Mouse (Mus musculus) CH12.LX (cell line): ENCODE data around the gene Rnf41. TPM values are rescaled to one million over a fixed set of nuclear protein-coding genes. Genes with fewer than 3 reads are reported as not detected.
A peak's percentile ranks its signal among the peaks of the same experiment; 100 is the strongest.

Source experiments
- DNase-seq: peaks from one replicate; pipeline ENCODE4 v3.0.0-alpha.2; 2013; ENCODE audit errors: extremely low read depth
- H3K27ac ChIP-seq: 2 replicates; pipeline ENCODE4 v1.5.1; 2012; ENCODE audit warnings: low read depth, mild to moderate bottlenecking, control low read depth, moderate library complexity; ENCODE audit not compliant: insufficient read depth
- H3K27me3 ChIP-seq: replicated peaks from 2 replicates; pipeline ENCODE3; 2012; ENCODE audit warnings: inconsistent platforms
- H3K36me3 ChIP-seq, 2 experiments: replicated peaks in 1 of 2; 2 replicates each; pipeline versions ENCODE3 to v1.6.1; 2012; ENCODE audit warnings: inconsistent platforms in 1 of 2, low read length in 1 of 2, mild to moderate bottlenecking in 1 of 2, mixed read lengths in 1 of 2, moderate library complexity in 1 of 2; ENCODE audit not compliant: control insufficient read depth in 1 of 2, insufficient read depth in 1 of 2
- H3K4me1 ChIP-seq, 2 experiments: 2 replicates each; pipeline ENCODE4 v1.6.1; 2012; ENCODE audit warnings: inconsistent platforms in 1 of 2, moderate library complexity in 1 of 2; ENCODE audit not compliant: insufficient read depth in 2 of 2, control insufficient read depth in 1 of 2
- H3K4me2 ChIP-seq: 2 replicates; pipeline ENCODE4 v1.6.1; 2012; ENCODE audit warnings: low read depth, mild to moderate bottlenecking, control low read depth; ENCODE audit not compliant: poor library complexity, insufficient read depth, severe bottlenecking
- H3K4me3 ChIP-seq, 3 experiments: fragments of 150-350 bp in 1 of 3; sonication (generic) in 1 of 3; replicated peaks in 1 of 3; 2 replicates each; pipeline versions ENCODE3 to v1.5.1; 2011 to 2012; ENCODE audit warnings: low read depth in 2 of 3, low read length in 2 of 3, mild to moderate bottlenecking in 2 of 3, moderate library complexity in 2 of 3, control low read depth in 1 of 3, improper control_type of control experiment in 1 of 3, inconsistent platforms in 1 of 3, mixed read lengths in 1 of 3; ENCODE audit not compliant: poor library complexity in 1 of 3
- H3K79me2 ChIP-seq: replicated peaks from 2 replicates; pipeline ENCODE4 v1.6.1; 2012; ENCODE audit warnings: mild to moderate bottlenecking, moderate library complexity; ENCODE audit not compliant: control insufficient read depth, poor library complexity, insufficient read depth, severe bottlenecking; ENCODE audit errors: extremely low read depth
- H3K9ac ChIP-seq: 2 replicates; pipeline ENCODE4 v1.6.1; 2012; ENCODE audit warnings: low read depth, mild to moderate bottlenecking, control low read depth, moderate library complexity; ENCODE audit not compliant: insufficient read depth
- H3K9me3 ChIP-seq: replicated peaks from 2 replicates; pipeline ENCODE3; 2012; ENCODE audit warnings: low read length, inconsistent platforms, mixed read lengths
- BHLHE40 ChIP-seq: IDR thresholded peaks from 2 replicates; pipeline ENCODE4 v1.6.1; 2011; ENCODE audit warnings: mild to moderate bottlenecking, low read depth, low read length, improper control_type of control experiment
- CHD1 ChIP-seq: IDR thresholded peaks from 2 replicates; pipeline ENCODE4 v1.6.1; 2012; ENCODE audit warnings: low read depth, low read length, improper control_type of control experiment, inconsistent platforms
- CHD2 ChIP-seq: IDR thresholded peaks from 2 replicates; pipeline ENCODE4 v1.6.1; 2011; ENCODE audit warnings: low read length, improper control_type of control experiment
- CTCF ChIP-seq, 2 experiments: IDR thresholded peaks in 1 of 2; conservative IDR thresholded peaks in 1 of 2; 2 replicates each; pipeline ENCODE4 v1.5.1; 2011 to 2012; ENCODE audit warnings: low read depth in 2 of 2, low read length in 2 of 2, improper control_type of control experiment in 1 of 2, inconsistent platforms in 1 of 2, mild to moderate bottlenecking in 1 of 2, moderate library complexity in 1 of 2
- E2F4 ChIP-seq: IDR thresholded peaks from 2 replicates; pipeline ENCODE4 v1.6.1; 2011; ENCODE audit warnings: low read depth, low read length, improper control_type of control experiment; ENCODE audit not compliant: insufficient replicate concordance
- ELF1 ChIP-seq: IDR thresholded peaks from 2 replicates; pipeline ENCODE4 v1.6.1; 2014; ENCODE audit warnings: low read depth, mild to moderate bottlenecking, inconsistent platforms, low read length, improper control_type of control experiment
- EP300 ChIP-seq: IDR thresholded peaks from 2 replicates; pipeline ENCODE4 v1.6.1; 2011; ENCODE audit warnings: low read length, improper control_type of control experiment
- ETS1 ChIP-seq: conservative IDR thresholded peaks from 2 replicates; pipeline ENCODE4 v1.6.1; 2012; ENCODE audit warnings: low read depth, mild to moderate bottlenecking, inconsistent platforms, low read length, improper control_type of control experiment, moderate library complexity
- GABPA ChIP-seq: IDR thresholded peaks from 2 replicates; pipeline ENCODE4 v1.6.1; 2012; ENCODE audit warnings: low read depth, low read length, improper control_type of control experiment, inconsistent platforms; ENCODE audit not compliant: insufficient replicate concordance
- HCFC1 ChIP-seq: IDR thresholded peaks from 2 replicates; pipeline ENCODE4 v1.6.1; 2012; ENCODE audit warnings: low read depth, mild to moderate bottlenecking, inconsistent platforms, low read length, improper control_type of control experiment
- IRF4 ChIP-seq: IDR thresholded peaks from 2 replicates; pipeline ENCODE4 v1.6.1; 2014; ENCODE audit warnings: low read depth, mild to moderate bottlenecking, inconsistent platforms, low read length, improper control_type of control experiment
- JUN ChIP-seq: IDR thresholded peaks from 2 replicates; pipeline ENCODE4 v1.6.1; 2011; ENCODE audit warnings: low read depth, mild to moderate bottlenecking, low read length, improper control_type of control experiment, moderate library complexity; ENCODE audit not compliant: insufficient read depth
- JUND ChIP-seq: conservative IDR thresholded peaks from 2 replicates; pipeline ENCODE4 v1.6.1; 2011; ENCODE audit warnings: low read depth, low read length, improper control_type of control experiment
- KAT2A ChIP-seq: IDR thresholded peaks from 2 replicates; pipeline ENCODE4 v1.6.1; 2012; ENCODE audit warnings: low read length, improper control_type of control experiment, inconsistent platforms; ENCODE audit not compliant: insufficient replicate concordance
- MAFK ChIP-seq: IDR thresholded peaks from 2 replicates; pipeline ENCODE4 v1.6.1; 2011; ENCODE audit warnings: low read length, improper control_type of control experiment; ENCODE audit not compliant: insufficient replicate concordance
- MAX ChIP-seq: IDR thresholded peaks from 2 replicates; pipeline ENCODE4 v1.6.1; 2011; ENCODE audit warnings: low read length, improper control_type of control experiment
- MAZ ChIP-seq: IDR thresholded peaks from 2 replicates; pipeline ENCODE4 v1.6.1; 2012; ENCODE audit warnings: low read depth, mild to moderate bottlenecking, inconsistent platforms, low read length, improper control_type of control experiment, moderate library complexity
- MEF2A ChIP-seq: IDR thresholded peaks from 2 replicates; pipeline ENCODE4 v1.6.1; 2014; ENCODE audit warnings: low read depth, mild to moderate bottlenecking, inconsistent platforms, low read length, improper control_type of control experiment, borderline replicate concordance
- MXI1 ChIP-seq: IDR thresholded peaks from 2 replicates; pipeline ENCODE4 v1.6.1; 2011; ENCODE audit warnings: mild to moderate bottlenecking, low read depth, low read length, improper control_type of control experiment
- MYC ChIP-seq: IDR thresholded peaks from 2 replicates; pipeline ENCODE4 v1.6.1; 2011; ENCODE audit warnings: low read depth, mild to moderate bottlenecking, improper control_type of control experiment, low read length
- NELFE ChIP-seq: IDR thresholded peaks from 2 replicates; pipeline ENCODE4 v1.6.1; 2011; ENCODE audit warnings: low read depth, low read length, improper control_type of control experiment
- NRF1 ChIP-seq: IDR thresholded peaks from 2 replicates; pipeline ENCODE4 v1.6.1; 2014; ENCODE audit warnings: low read depth, mild to moderate bottlenecking, inconsistent platforms, low read length, improper control_type of control experiment, moderate library complexity
- PAX5 ChIP-seq: IDR thresholded peaks from 2 replicates; pipeline ENCODE4 v1.6.1; 2012; ENCODE audit warnings: low read length, inconsistent platforms, mixed read lengths
- POLR2A ChIP-seq: IDR thresholded peaks from 2 replicates; pipeline ENCODE4 v1.6.1; 2011; ENCODE audit warnings: low read depth, mild to moderate bottlenecking, improper control_type of control experiment, low read length
- POLR2AphosphoS2 ChIP-seq: IDR thresholded peaks from 2 replicates; pipeline ENCODE4 v1.6.1; 2011; ENCODE audit warnings: low read depth, low read length, improper control_type of control experiment
- RAD21 ChIP-seq: IDR thresholded peaks from 2 replicates; pipeline ENCODE4 v1.6.1; 2011; ENCODE audit warnings: low read depth, mild to moderate bottlenecking, low read length, improper control_type of control experiment, moderate library complexity
- RCOR1 ChIP-seq: conservative IDR thresholded peaks from 2 replicates; pipeline ENCODE4 v1.6.1; 2012; ENCODE audit warnings: low read depth, mild to moderate bottlenecking, inconsistent platforms, low read length, improper control_type of control experiment
- SIN3A ChIP-seq: IDR thresholded peaks from 2 replicates; pipeline ENCODE4 v1.6.1; 2012; ENCODE audit warnings: low read length, improper control_type of control experiment, inconsistent platforms
- TBP ChIP-seq: conservative IDR thresholded peaks from 2 replicates; pipeline ENCODE4 v1.6.1; 2011; ENCODE audit warnings: low read depth, low read length, improper control_type of control experiment
- TCF12 ChIP-seq: IDR thresholded peaks from 2 replicates; pipeline ENCODE4 v1.6.1; 2014; ENCODE audit warnings: low read depth, mild to moderate bottlenecking, inconsistent platforms, low read length, improper control_type of control experiment
- UBTF ChIP-seq: IDR thresholded peaks from 2 replicates; pipeline ENCODE4 v1.6.1; 2012; ENCODE audit warnings: low read depth, mild to moderate bottlenecking, inconsistent platforms, low read length, improper control_type of control experiment, moderate library complexity
- USF1 ChIP-seq: IDR thresholded peaks from 2 replicates; pipeline ENCODE4 v1.6.1; 2014; ENCODE audit warnings: low read depth, mild to moderate bottlenecking, inconsistent platforms, low read length, improper control_type of control experiment
- USF2 ChIP-seq: conservative IDR thresholded peaks from 2 replicates; pipeline ENCODE4 v1.6.1; 2011; ENCODE audit warnings: low read depth, low read length, improper control_type of control experiment
- ZC3H11A ChIP-seq: IDR thresholded peaks from 2 replicates; pipeline ENCODE4 v1.6.1; 2012; ENCODE audit warnings: low read depth, mild to moderate bottlenecking, inconsistent platforms, low read length, improper control_type of control experiment
- ZKSCAN1 ChIP-seq: IDR thresholded peaks from 2 replicates; pipeline ENCODE4 v1.6.1; 2012; ENCODE audit warnings: low read depth, inconsistent platforms, low read length, improper control_type of control experiment, borderline replicate concordance
- ZMIZ1 ChIP-seq: IDR thresholded peaks from 2 replicates; pipeline ENCODE4 v1.6.1; 2012; ENCODE audit warnings: low read depth, mild to moderate bottlenecking, inconsistent platforms, low read length, improper control_type of control experiment
- ZNF384 ChIP-seq: IDR thresholded peaks from 2 replicates; pipeline ENCODE4 v1.6.1; 2012; ENCODE audit warnings: low read depth, low read length, improper control_type of control experiment, inconsistent platforms
- dilution Hi-C: fragments of 300-500 bp; cut with MboI; formaldehyde crosslinking; loops from 2 replicates; pipeline ENCODE4 v1.14.3; 2020; ENCODE audit warnings: low sequenced_read_pairs; ENCODE audit not compliant: extremely low pct_unique_long_range_greater_than_20kb, extremely low pct_ligation_motif_present
- in situ Hi-C: fragments of 300-500 bp; cut with MboI; formaldehyde crosslinking; loops from 3 replicates; pipeline ENCODE4 v1.14.3; 2019; ENCODE audit warnings: low sequenced_read_pairs, low pct_ligation_motif_present, low pct_unique_long_range_greater_than_20kb, mixed read lengths
- polyA plus RNA-seq: library from polyadenylated mRNA; unstranded; fragments of >175 nt; gene quantifications from 2 replicates; pipeline ENCODE4 v1.2.1, GENCODE M21; 2012; ENCODE audit warnings: low read depth; ENCODE audit not compliant: insufficient read length
- total RNA-seq, 2 experiments: library from RNA; depleted of rRNA; stranded (reverse); fragments of 300-350 nt in 1 of 2; fragments of >200 nt in 1 of 2; gene quantifications; 2 replicates each; pipeline ENCODE4 v1.2.3; 2012 to 2014

Rnf41 gene
- total and polyA plus RNA-seq, 3 experiments, result 15.3 to 19.9 (median 17.4) TPM

DNA sequence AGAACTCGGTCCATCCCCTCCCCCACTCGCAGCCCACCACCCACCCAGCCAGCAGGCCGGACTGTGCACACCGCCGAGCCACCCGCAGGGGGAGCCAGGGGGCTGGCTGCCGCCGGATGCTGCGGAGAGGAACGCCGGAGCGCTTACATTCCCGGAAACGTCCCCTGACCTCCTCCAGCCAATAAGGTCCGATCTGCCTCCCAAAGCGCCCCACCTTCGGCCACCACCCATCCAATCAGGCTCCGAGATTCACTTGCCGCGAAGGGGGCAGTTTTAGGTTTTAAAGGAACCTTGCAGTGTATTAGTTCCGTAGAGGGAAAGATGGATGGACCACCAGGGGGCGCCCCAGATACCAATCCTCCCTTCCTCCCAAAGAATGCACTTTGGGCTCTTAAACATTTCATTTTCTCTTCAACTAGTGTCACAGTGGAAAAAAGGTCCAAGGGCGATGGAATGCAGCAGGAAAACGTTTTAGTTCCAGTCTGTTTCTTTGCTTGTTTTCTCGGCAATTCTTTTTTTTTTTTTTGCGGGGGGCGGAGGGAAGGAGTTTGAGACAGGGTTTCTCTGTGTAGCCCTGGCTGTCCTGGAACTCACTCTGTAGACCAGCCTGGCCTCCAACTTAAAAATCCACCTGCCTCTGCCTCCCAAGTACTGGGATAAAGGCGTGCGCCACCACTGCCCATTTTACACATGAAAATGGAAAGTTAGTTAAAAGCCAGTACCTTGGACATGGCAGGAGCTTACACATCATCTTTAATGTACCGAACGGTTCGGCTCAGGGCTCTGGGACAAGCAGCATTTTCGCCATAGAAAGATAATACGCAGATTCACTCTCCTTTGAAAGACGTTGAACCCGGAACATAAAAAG lies 1.5 kb upstream of the Rnf41 start:
- in situ Hi-C loops (no loop called here), dilution Hi-C loops (no loop called here)
- Histone ChIP-seq H3K4me1 (peaks cover 8 to 29% of the 10 kb centered on the region in 2 experiments; a peak in 3 of 4 replicates), H3K4me2 (peak overlapping the region; percentile 87), H3K9me3 (no peaks in the 10 kb centered on the region), H3K79me2 (peaks cover 20% of the 10 kb centered on the region), H3K27ac (peak overlapping the region; percentile 43), H3K27me3 (no peaks in the 10 kb centered on the region), H3K36me3 (peaks cover 17 to 46% of the 10 kb centered on the region in 2 experiments), H3K4me3 (peak overlapping the region; percentile 71 to 92 (median 92)), H3K9ac (peak overlapping the region; percentile 84)
- DNase-seq, result peak; percentile 98
- peak; percentile 35 for TF ChIP-seq USF1
- no peak for TF ChIP-seq EP300
- peak; percentile 57; the same call in 1 of the 2 replicates for TF ChIP-seq TCF12
- peak; percentile 6 for TF ChIP-seq RAD21
- TF ChIP-seq GABPA, result no peak; the same call in 1 of the 2 replicates
- peak; percentile 45; the same call in 1 of the 2 replicates for TF ChIP-seq MXI1
- peak; percentile 95 for TF ChIP-seq ELF1
- no peak for TF ChIP-seq NRF1
- no peak for TF ChIP-seq UBTF
- peak; percentile 64; the same call in 1 of the 2 replicates for TF ChIP-seq POLR2A
- 0 out of 2 replicates have a peak, but pooled peaks have one; percentile 13 for TF ChIP-seq JUND
- peak; percentile 97 for TF ChIP-seq MAZ
- peak; percentile 79; the same call in 1 of the 2 replicates for TF ChIP-seq KAT2A
- TF ChIP-seq MEF2A, result peak; percentile 62; the same call in 1 of the 2 replicates
- 0 out of 2 replicates have a peak, but pooled peaks have one; percentile 59 for TF ChIP-seq IRF4
- TF ChIP-seq ZNF384, result peak; percentile 82
- peak; percentile 58 to 70 for TF ChIP-seq CTCF (conservative IDR thresholded peaks at IDR 0.05 in 1 of 2, IDR thresholded peaks at IDR 0.05 in 1 of 2; ENCODE audit: low read depth in 2 of 2, low read length in 2 of 2)
- TF ChIP-seq USF2, result peak; percentile 9; the same call in 1 of the 2 replicates
- no peak for TF ChIP-seq ZKSCAN1
- peak; percentile 52 for TF ChIP-seq NELFE
- no peak for TF ChIP-seq RCOR1
- TF ChIP-seq CHD1, result no peak
- peak; percentile 64; the same call in 1 of the 2 replicates for TF ChIP-seq TBP
- TF ChIP-seq E2F4, result peak; percentile 85; the same call in 1 of the 2 replicates
- TF ChIP-seq SIN3A, result peak; percentile 87
- TF ChIP-seq ZMIZ1, result peak; percentile 51; the same call in 1 of the 2 replicates
- no peak for TF ChIP-seq PAX5
- TF ChIP-seq ZC3H11A, result no peak
- TF ChIP-seq JUN, result no peak
- TF ChIP-seq HCFC1, result peak; percentile 81
- 0 out of 2 replicates have a peak, but pooled peaks have one; percentile 23 for TF ChIP-seq ETS1
- TF ChIP-seq MAX, result peak; percentile 63; the same call in 1 of the 2 replicates
- TF ChIP-seq CHD2, result peak; percentile 88
- peak; percentile 63; the same call in 1 of the 2 replicates for TF ChIP-seq MYC
- TF ChIP-seq MAFK, result no peak
- TF ChIP-seq BHLHE40, result peak; percentile 44; the same call in 1 of the 2 replicates
- no peak; the same call in 1 of the 2 replicates for TF ChIP-seq POLR2AphosphoS2
